Mouse (Mus musculus): ENCODE data around the gene Ccdc158. TPM values are rescaled to one million over a fixed set of nuclear protein-coding genes. Genes with fewer than 3 reads are reported as not detected.

Gene Ccdc158
- polyA plus RNA-seq, 1 experiment from 2014 or later, result 0.75 TPM

- ATAC-seq (ENCODE audit: low FRiP score, low read depth), result no peak
- Histone ChIP-seq H3K9ac (no peak overlapping the region), H3K9me3 (no peaks in the 10 kb centered on the region), H3K4me2 (replicated peaks) (no peak overlapping the region), H3K27me3 (no peaks in the 10 kb centered on the region), H3K4me3 (no peak overlapping the region), H3K27ac (no peak overlapping the region), H3K36me3 (no peaks in the 10 kb centered on the region), H3K4me1 (no peaks in the 10 kb centered on the region)
- 88% methylated on average over 4 of the region's 4 CpGs for WGBS
Observed at GRCm38 (mm10) chr5:92571232-92571631, 103.8 kb downstream of the Ccdc158 start.

DNA sequence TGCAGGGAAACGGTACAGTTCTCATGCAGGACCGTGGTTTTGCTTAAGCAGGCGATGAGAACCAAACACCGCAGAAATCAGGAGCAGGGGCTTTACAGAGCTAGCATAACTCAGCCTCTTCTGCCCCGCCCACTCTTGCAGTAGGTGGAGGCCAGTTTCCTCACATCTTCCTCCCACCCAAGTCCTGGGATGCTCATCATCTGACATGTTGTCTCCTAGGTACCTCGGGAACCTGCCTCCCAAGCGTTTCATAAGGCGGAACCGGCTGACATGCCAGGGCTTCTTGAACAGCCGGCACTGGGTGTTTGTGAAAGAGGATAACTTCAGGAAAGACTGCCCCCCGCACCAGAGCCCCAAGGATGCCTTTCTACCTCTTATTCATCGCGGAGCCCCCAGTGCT lies 113.1 kb downstream of the Ccdc158 start:
- no peak overlapping the region for H3K27ac ChIP-seq
- no peak for ATAC-seq (ENCODE audit: low FRiP score, low read depth)
- 75% methylated on average over 13 of the region's 13 CpGs for WGBS

GRCm38 (mm10) chr5:92560201-92560600 lies 114.9 kb downstream of the Ccdc158 start:
- Histone ChIP-seq H3K4me1 (peaks cover 24% of the 10 kb centered on the region), H3K9me3 (no peaks in the 10 kb centered on the region), H3K27me3 (no peaks in the 10 kb centered on the region), H3K4me2 (replicated peaks) (no peak overlapping the region), H3K9ac (no peak overlapping the region), H3K4me3 (no peak overlapping the region), H3K36me3 (no peaks in the 10 kb centered on the region), H3K27ac (no peak overlapping the region)
- 65% methylated on average over 2 of the region's 2 CpGs for WGBS
- ATAC-seq (ENCODE audit: low FRiP score, low read depth), result 0 out of 2 replicates have a peak, but pooled peaks have one; percentile 13

More for the DNA sequence above, 113.1 kb downstream of the Ccdc158 start:
- H3K36me3 ChIP-seq, result no peaks in the 10 kb centered on the region
- no peaks in the 10 kb centered on the region for H3K27me3 ChIP-seq
- H3K9ac ChIP-seq, result no peak overlapping the region
- no peaks in the 10 kb centered on the region for H3K9me3 ChIP-seq
- H3K4me3 ChIP-seq, result no peak overlapping the region
- H3K4me2 ChIP-seq (replicated peaks), result no peak overlapping the region
- H3K4me1 ChIP-seq, result peaks cover 24% of the 10 kb centered on the region

Other genes starting within 250 kb of the Ccdc158 start
- 55.2 and 60.2 TPM in 2 replicates for gene Nup54, start 240.1 kb downstream of the Ccdc158 start, polyA plus RNA-seq (2015; fragmentation: Nextera tagmentation; extraction: Ambion mirVana)
- 11.5 and 12.2 TPM in 2 replicates for gene Scarb2, start 168.4 kb downstream of the Ccdc158 start, polyA plus RNA-seq (2015; fragmentation: Nextera tagmentation; extraction: Ambion mirVana)
- not detected in 2 replicates for gene Fam47e, start 120.2 kb downstream of the Ccdc158 start, polyA plus RNA-seq (2015; fragmentation: Nextera tagmentation; extraction: Ambion mirVana)
- 17.0 and 17.5 TPM in 2 replicates for gene Stbd1, start 72.2 kb downstream of the Ccdc158 start, polyA plus RNA-seq (2015; fragmentation: Nextera tagmentation; extraction: Ambion mirVana)
- gene Shroom3, start 8.2 kb upstream of the Ccdc158 start, polyA plus RNA-seq (2015; fragmentation: Nextera tagmentation; extraction: Ambion mirVana), result 3.2 and 3.8 TPM in 2 replicates

All from limb, embryonic 13.5 days (tissue).